Mouse (Mus musculus) adrenal gland, adult 8-10 months (tissue): ENCODE results near the gene Taar8a. TPM values are rescaled to one million over a fixed set of nuclear protein-coding genes. Genes with fewer than 3 reads are reported as not detected.
A peak's percentile ranks its signal among the peaks of the same experiment; 100 is the strongest.
"Not testable (repeated sequence)": the region's sequence is repeated elsewhere in the genome, so short reads cannot be mapped to it uniquely, and the experiment has no call there.

Experiments
- DNase-seq: peaks from one replicate; pipeline ENCODE4 v3.0.0; 2022
- total RNA-seq, 4 experiments: library from RNA; stranded (reverse); gene quantifications; 2 replicates each; pipeline ENCODE4 v1.2.4; 2022

Gene Taar8a
- total RNA-seq, result not detected

DNA sequence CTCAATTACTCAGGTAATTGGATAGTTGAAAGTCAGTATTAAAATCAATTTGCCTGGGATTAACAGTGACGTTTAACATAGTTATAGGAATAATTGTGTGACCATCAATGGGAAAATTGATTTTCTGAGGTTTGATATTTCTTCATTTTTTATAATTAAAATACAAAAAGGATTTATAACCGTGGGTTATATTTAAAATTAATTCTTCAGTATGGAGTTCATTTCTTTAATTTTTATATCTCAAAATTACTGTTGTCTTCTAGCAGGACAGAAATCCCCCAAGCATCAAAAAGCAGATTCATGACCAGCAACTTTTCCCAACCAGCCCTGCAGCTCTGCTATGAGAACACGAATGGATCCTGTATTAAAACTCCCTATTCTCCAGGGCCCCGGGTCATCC is at the start of gene Taar8a:
Taar8a (plus strand) TSS at position 301 of the 400 bp plus-strand sequence.
- DNase-seq, result not testable (repeated sequence)

DNA sequence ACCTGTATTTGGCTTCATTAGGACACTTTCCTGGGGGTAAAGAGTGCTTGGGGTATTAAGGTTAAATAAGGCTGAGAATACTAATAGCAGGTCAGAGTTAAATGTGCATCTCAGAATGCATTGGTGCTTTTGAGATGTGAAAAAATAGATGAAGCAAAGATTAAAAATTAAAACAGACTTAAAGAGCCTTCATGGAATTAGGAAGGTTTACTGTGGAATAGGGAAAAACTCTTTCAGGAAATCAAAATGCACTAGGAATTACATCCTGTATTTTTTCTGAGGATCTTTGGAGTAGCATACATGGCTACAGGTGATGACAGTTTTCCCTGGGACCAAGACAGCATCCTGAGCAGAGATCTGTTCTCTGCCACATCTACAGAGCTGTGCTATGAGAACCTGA is 49.4 kb upstream of the Taar8a start, which contains the start of gene Taar7d:
Taar7d (plus strand) TSS at position 301 of the 400 bp plus-strand sequence.
- no peak for DNase-seq

DNA sequence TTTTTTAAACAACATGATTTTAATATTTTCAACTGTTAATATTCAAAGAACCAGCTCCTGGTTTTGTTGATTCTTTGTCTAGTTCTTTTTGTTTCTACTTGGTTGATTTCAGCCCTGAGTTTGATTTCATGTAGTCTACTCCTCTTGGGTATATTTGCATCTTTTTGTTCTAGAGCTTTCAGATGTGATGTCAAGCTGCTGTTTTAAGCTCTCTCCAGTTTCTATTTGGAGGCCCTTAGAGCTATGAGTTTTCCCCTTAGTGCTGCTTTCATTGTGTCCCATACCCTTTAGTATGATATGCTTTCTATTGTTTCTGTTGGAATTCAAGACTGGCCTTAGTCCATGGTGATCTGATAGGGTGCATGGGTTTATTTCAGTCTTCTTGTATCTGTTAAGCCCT is 45.0 kb upstream of the Taar8a start:
- DNase-seq, result no peak

DNA sequence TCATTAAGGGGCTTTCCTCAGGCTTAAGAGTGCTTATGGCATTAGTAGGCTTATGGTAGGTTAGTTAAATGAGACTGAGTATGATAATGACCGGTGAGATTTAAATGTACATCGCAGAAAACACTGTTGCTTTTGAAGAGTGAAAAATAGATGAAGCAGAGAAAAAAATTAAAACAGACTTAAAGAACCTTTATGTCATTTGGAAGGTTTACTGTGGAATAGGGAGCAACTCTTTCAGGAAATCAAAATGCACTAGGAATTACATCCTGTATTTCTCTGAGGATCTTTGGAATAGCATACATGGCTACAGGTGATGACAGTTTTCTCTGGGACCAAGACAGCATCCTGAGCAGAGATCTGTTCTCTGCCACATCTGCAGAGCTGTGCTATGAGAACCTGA is 39.0 kb upstream of the Taar8a start, which contains the start of gene Taar7e:
Taar7e (plus strand) TSS at position 301 of the 400 bp plus-strand sequence.
- DNase-seq, result no peak

DNA sequence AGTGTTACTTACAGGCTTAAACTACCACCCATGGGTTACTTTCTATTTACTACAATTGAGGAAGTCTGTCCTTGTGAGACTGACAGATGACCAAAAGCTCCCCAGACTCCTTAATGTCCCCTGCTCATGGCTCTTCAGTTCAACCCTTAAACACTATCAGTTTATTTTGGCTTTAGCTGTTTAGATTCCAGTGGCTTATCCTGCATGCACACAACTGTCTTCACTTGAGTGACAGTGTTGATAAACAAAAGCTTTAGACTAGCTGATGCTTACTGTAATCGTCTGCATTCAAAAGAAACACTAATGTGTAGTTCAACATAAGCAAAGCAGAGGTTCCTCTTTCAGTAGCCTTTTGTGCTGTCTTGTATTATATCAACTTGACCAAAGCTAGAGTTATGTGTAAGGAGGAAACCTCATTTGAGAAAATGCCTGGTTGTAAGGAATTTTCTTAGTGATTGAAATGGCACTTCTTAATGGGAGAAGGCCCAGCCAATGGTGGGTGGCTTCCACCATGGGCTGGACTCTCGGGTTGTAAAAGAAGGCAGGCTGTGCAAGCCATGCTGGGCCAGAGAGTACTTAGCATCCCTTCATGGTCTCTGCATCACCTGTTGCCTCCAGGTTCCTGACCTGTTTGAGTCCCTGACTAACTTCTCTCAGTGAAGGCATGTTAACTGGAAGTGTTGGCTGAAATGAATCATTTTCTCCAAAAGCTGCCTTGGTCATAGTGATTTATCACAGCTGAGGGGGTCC is 36.0 kb upstream of the Taar8a start:
- no peak for DNase-seq

DNA sequence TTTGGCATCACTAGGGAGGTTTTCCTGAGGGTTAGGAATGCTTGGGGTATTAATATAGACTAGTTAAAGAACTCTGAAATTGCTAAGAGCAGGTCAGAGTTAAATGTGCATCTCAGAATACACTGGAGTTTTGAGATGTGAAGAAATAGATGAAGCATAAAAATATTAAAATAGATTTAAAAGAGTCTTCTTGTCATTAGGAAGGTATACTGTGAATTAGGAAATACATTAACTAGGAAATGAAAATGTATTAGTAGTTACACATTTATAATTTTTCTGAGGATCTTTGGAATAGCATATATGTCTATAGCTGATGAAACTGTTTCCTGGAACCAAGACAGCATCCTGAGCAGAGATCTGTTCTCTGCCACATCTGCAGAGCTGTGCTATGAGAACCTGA is 27.1 kb upstream of the Taar8a start, which contains the start of gene Taar7f:
Taar7f (plus strand) TSS at position 301 of the 400 bp plus-strand sequence.
- DNase-seq, result no peak

DNA sequence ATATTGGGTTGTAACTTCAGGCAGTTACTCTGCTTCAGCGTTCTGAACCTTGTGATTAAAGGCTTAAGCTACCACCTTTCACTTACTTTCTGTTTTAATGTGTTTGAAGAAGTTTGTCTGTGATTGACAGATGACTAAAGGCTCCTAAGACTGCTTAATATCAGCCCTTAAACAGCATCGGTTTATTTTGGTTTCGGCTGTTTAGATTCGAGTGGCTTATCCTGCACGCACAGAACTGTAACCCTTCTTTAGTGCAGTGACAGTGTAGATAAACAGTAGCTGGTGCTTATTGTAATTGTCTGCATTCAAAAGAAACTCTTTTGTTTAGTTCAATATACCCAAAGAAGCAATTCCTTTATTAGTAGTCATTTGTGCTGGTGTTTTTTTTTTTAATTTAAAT is 24.3 kb upstream of the Taar8a start:
- no peak for DNase-seq

DNA sequence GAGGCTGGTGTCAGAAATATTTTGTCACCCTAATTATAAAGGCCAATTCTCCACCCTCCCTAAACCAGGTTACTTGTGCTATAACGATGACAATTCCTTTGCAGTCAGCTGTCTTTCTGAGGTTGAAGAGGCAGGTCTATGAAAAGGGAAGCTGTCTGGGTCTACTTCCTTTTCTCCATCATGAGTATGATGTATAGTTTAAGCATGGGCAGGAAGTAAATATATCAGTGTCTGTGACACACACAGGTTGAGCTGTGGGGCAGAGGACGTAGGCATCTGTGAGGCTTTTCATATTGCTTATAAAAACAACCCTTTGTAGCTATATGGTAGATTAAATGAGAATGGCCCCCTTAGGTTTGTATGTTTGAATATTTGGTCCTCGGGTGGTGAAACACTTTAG is 17.3 kb upstream of the Taar8a start:
- DNase-seq, result no peak

DNA sequence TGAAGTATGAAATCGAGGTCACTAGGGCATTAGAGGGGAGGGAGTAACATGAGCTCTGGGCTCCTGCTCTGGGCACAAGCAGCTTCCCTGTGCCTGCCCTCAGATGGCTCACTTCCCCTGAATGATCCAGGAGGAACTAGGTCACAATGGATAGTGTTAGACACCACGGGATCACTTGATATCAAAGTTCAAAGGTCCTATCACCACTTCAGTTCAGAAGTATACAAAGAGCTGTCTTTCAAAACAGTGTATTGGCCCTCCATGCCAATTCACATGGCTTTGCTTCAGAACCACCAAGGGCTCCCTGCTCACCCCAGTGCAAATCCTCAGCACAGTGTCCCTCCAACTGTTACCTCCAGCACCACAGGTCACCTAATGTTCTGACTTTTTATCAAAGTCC is 1.5 kb upstream of the Taar8a start:
- not testable (repeated sequence) for DNase-seq

DNA sequence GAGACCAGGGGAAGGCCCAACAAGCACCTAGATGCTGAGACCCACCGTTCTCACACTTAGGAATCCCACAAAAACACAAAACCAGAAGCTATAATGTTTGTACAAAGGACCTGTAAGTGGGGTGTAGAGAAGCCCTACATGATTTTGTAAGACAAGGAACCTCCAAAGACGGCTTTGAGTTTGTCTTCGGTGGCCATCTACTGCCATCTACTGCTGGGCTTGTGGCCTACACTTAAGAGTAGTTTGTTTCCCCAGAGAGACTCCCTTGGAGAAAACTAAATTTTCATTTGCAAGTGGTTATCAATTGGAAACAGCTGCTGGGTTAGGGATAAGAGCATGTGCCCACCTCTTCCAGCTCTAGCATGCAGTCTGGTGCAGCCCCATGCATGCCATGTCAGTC is 3.9 kb downstream of the Taar8a start:
- DNase-seq, result peak; percentile 11

DNA sequence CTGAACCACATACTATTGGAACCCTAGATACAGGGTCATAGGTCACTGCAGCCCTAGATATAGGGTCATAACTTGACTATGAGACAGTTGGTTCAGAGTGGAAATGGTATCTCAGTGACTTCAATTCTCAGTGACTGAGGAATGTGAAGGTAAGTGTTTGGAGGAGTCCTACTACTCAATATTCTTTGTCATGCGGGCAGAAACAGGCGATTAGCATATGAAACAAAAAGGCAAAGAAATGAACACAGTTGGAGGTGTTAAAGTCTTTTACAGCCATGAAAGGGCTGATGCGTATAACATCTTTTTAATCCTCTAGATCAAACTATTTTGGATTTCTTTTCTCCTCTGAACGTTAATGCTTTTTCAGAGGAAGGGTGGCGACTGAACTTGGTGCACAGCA is 9.6 kb downstream of the Taar8a start:
- no peak for DNase-seq

DNA sequence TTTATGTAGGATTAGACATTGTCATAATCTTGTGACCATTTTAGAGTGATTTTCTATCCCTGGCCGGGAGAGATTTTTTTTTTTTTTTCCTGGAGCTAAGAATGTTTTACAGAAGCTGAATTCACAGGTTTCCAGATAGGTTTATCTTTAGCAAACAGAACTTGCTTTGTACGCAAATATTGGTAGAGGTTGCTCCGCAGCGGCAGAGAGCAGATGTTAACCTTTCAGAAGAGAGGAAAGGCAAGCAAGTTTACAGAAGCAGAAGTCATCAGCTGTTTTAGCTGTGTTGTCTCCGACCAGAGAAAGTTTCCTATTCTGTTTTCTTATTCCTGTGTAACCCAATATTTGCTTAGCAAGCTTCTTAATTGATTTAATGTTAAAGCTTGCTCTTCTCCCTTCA is 10.3 kb downstream of the Taar8a start:
- DNase-seq, result no peak

DNA sequence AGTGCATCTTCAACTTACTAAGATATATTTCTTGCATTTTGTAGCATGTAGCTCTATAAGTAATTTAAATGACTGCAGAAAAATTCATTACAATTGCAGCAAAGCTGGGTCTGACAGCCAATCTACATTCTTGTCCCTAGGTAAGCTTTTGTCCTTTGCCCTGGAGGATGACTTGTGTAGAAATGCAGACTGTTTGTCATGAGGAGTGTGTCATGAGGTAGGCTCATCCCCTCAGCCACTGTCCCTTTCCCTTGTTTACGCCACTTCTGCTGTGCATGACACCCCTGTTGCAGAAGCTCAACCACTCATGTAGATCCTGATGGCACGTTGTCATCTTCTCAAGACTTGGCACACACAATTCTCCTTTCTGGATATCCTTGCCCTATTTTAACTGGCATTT is 10.9 kb downstream of the Taar8a start:
- DNase-seq, result no peak

DNA sequence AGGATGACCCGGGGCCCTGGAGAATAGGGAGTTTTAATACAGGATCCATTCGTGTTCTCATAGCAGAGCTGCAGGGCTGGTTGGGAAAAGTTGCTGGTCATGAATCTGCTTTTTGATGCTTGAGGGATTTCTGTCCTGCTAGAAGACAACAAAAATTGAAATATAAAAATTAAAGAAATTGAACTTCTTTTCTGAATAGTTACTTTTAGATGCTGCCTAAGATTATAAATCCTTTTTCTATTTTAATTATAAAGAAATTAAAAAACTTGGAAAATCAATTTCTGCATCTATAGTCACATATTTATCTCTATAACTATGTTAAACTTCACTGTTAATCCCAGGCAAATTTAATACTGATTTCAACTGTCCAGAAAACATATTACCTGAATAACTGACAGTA is 15.9 kb downstream of the Taar8a start, which contains the start of gene Taar8b:
Taar8b (minus strand) TSS at position 101 of the 400 bp plus-strand sequence.
- DNase-seq, result no peak

DNA sequence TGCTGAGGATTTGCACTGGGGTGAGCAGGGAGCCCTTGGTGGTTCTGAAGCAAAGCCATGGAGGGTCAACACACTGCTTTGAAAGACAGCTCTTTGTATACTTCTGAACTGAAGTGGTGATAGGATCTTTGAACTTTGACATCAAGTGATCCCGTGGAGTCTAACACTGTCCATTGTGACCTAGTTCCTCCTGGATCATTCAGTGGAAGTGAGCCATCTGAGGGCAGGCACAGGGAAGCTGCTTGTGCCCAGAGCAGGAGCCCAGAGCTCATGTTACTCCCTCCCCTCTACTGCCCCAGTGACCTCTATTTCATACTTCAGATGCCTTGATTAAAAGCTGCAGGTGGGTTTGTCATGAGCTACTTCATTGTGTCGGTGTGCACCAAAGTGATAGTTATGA is 20.7 kb downstream of the Taar8a start:
- not testable (repeated sequence) for DNase-seq

DNA sequence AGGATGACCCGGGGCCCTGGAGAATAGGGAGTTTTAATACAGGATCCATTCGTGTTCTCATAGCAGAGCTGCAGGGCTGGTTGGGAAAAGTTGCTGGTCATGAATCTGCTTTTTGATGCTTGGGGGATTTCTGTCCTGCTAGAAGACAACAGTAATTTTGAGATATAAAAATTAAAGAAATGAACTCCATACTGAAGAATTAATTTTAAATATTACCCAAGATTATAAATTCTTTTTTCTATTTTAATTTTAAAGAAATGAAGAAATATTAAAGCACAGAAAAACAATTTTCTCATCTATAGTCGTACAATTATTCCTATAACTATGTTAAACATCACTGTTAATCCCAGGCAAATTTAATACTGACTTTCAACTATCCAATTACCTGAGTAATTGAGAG is 25.5 kb downstream of the Taar8a start, which contains the start of gene Taar8c:
Taar8c (minus strand) TSS at position 101 of the 400 bp plus-strand sequence.
- DNase-seq, result not testable (repeated sequence)

DNA sequence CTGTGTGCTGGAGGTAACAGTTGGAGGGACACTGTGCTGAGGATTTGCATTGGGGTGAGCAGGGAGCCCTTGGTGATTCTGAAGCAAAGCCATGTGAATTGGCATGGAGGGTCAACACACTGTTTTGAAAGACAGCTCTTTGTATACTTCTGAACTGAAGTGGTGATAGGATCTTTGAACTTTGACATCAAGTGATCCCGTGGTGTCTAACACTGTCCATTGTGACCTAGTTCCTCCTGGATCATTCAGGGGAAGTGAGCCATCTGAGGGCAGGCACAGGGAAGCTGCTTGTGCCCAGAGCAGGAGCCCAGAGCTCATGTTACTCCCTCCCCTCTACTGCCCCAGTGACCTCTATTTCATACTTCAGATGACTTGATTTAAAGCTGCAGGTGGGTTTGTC is 27.0 kb downstream of the Taar8a start:
- DNase-seq, result not testable (repeated sequence)

DNA sequence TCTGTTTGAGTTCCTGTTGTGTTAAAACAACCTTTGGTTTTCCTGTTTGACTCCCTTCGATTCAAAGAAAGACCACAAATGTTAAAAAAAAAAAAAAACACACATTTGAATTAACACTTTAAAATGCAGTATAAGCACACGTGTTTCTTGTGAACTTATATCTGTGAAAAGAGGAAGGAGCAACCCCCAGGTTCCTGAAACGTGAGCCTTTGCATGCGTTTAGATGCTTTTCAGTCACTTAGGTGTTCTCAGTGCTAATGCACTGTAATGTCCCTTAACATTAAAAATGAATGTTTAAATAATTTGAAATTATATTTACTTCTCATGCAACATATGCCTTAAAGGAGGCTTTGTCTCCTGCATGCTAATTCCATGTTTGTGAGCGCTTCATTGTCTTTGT is 31.4 kb downstream of the Taar8a start:
- no peak for DNase-seq

DNA sequence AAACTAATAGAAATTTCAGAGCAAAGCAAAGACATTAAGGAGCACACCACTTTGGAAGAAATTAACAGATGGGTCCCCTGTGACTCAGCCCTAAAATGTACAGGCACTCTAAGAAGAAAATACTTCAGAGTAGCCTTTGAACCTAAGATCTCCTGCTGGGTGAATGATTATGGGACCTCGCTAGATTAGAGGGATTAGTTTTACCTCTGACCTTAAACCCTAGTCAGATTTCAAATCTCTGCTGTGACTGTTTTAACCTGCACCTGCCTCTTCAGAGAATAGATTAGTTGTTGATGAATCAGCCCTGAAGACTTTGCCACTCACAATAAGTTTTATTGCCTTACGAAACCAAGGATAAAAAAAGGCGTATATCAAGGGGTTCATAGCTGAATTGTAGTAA is 31.9 kb downstream of the Taar8a start:
- DNase-seq, result no peak

DNA sequence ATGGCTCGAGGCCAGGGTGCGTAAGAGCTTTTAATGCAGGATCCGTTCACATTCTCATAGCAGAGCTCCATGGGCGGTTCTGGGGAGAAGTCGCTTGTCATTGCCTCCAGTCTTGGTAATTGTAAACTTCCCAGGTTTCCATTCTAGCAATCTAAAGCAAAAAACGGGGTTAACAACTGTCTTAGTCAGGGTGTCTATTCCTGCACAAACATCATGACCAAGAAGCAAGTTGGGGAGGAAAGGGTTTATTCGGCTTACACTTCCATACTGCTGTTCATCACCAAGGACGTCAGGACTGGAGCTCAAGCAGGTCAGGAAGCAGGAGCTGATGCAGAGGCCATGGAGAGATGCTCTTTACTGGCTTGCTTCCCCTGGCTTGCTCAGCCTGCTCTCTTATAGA is 33.1 kb downstream of the Taar8a start, which contains the start of gene Taar9:
Taar9 (minus strand) TSS at position 101 of the 400 bp plus-strand sequence.
- DNase-seq, result not testable (repeated sequence)

DNA sequence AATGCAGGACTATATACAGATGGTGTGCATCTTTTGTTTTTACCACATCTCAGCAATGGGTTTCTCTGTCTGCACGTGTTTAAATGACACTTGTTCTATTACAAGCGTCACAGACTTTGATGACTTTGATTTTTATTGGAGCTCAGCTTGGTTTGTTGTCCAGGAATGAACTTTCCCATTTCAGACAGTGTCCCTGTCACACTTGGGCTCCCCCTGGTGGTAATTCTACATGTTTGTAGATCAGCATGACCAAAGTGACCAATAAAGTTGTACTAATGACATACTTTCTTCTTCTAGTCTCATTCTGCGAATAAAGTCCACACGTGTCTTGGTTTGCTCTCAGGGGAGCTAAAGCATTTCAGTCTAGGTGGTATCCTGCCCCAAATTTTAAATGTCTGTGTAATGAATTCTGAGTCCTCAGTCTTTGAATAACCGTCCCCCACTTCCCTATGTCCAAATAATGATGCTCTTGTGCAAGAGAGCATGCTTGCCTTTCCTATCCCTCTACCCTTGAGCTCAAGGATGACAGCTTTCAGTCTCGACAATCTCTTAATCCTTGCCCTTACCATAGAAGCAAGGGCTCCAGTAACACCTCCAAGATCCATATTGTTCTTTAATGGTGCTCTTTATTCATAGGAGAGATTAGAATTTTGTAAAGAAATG is 34.9 kb downstream of the Taar8a start:
- no peak for DNase-seq
